29 mouse cellular contexts compared by ENCODE assay signal in genomic region chr9:100603156-100603555, GRCm38 (mm10). TPM values are rescaled to one million over a fixed set of nuclear protein-coding genes. Genes with fewer than 3 reads are reported as not detected.
"Had no signal": no experiment of that assay in that cellular context is flagged by ENCODE, and none has a peak within 500 bp of the region (broad histone marks: within the 10 kb centered on the region; RNA-seq: fewer than 3 reads in every experiment).

No protein-coding gene starts in this region.

- ATAC-seq: forebrain, embryonic 13.5 days; forebrain, embryonic 14.5 days; forebrain, embryonic 15.5 days; forebrain, embryonic 16.5 days; forebrain, postnatal 0 days had no signal

- H3K4me3 ChIP-seq: embryonic facial prominence, embryonic 10.5 days; embryonic facial prominence, embryonic 12.5 days; embryonic facial prominence, embryonic 13.5 days; embryonic facial prominence, embryonic 15.5 days; erythroblast, embryonic 14.5 days; forebrain, embryonic 10.5 days; forebrain, embryonic 12.5 days; forebrain, embryonic 13.5 days; forebrain, embryonic 15.5 days; gastrocnemius, adult 2 months; heart, adult 2 months had no signal

- H3K9ac ChIP-seq: embryonic facial prominence, embryonic 12.5 days; embryonic facial prominence, embryonic 13.5 days; embryonic facial prominence, embryonic 15.5 days; forebrain, embryonic 12.5 days; forebrain, embryonic 13.5 days; forebrain, embryonic 15.5 days; forebrain, postnatal 0 days had no signal

- H3K27ac ChIP-seq: embryonic facial prominence, embryonic 10.5 days; embryonic facial prominence, embryonic 12.5 days; embryonic facial prominence, embryonic 13.5 days; embryonic facial prominence, embryonic 15.5 days; forebrain, embryonic 10.5 days; forebrain, embryonic 12.5 days; forebrain, embryonic 13.5 days; forebrain, embryonic 15.5 days; gastrocnemius, adult 2 months; heart, adult 2 months had no signal

- H3K4me2 ChIP-seq: embryonic facial prominence, embryonic 12.5 days; embryonic facial prominence, embryonic 13.5 days; embryonic facial prominence, embryonic 15.5 days; forebrain, embryonic 12.5 days; forebrain, embryonic 13.5 days; forebrain, embryonic 15.5 days had no signal

- H3K36me3 ChIP-seq: embryonic facial prominence, embryonic 10.5 days; embryonic facial prominence, embryonic 12.5 days; embryonic facial prominence, embryonic 13.5 days; embryonic facial prominence, embryonic 15.5 days; forebrain, embryonic 10.5 days; forebrain, embryonic 12.5 days; forebrain, embryonic 15.5 days had no signal

- H3K27me3 ChIP-seq: embryonic facial prominence, embryonic 12.5 days; embryonic facial prominence, embryonic 13.5 days; embryonic facial prominence, embryonic 15.5 days; forebrain, embryonic 12.5 days; forebrain, embryonic 13.5 days; forebrain, embryonic 15.5 days had no signal

- H3K9me3 ChIP-seq: embryonic facial prominence, embryonic 10.5 days; embryonic facial prominence, embryonic 12.5 days; embryonic facial prominence, embryonic 13.5 days; embryonic facial prominence, embryonic 15.5 days; forebrain, embryonic 10.5 days; forebrain, embryonic 12.5 days; forebrain, embryonic 13.5 days; forebrain, embryonic 15.5 days had no signal

- DNase-seq: cerebellum, adult 2 months; cerebellum, adult 8-10 months; cerebellum, adult 9-10 months; cerebellum, adult 9-11 months; cerebellum, postnatal 10 days; cerebellum, postnatal 14 days; cerebellum, postnatal 25 days; cerebellum, postnatal 36 days; embryo, embryonic 11 days; forebrain, postnatal 0 days; gastrocnemius, adult 2 months; gastrocnemius, postnatal 10 days; gastrocnemius, postnatal 14 days; gastrocnemius, postnatal 25 days; gastrocnemius, postnatal 36 days; heart, adult 11 months; heart, adult 2 months had no signal

RNA-seq across cellular contexts. Expression of gene Slc35g2, which starts 32.3 kb away (rescaled TPM):
- total RNA-seq: common myeloid progenitor, adult 5-6 weeks had no signal
- polyA plus RNA-seq: erythroblast, embryonic 14.5 days had no signal
